Mouse (Mus musculus): ENCODE measurements around the gene Rpn1. TPM values are rescaled to one million over a fixed set of nuclear protein-coding genes. Genes with fewer than 3 reads are reported as not detected.
A peak's percentile ranks its signal among the peaks of the same experiment; 100 is the strongest.

The Rpn1 gene
- polyA plus RNA-seq, 1 experiment = not detected

DNA sequence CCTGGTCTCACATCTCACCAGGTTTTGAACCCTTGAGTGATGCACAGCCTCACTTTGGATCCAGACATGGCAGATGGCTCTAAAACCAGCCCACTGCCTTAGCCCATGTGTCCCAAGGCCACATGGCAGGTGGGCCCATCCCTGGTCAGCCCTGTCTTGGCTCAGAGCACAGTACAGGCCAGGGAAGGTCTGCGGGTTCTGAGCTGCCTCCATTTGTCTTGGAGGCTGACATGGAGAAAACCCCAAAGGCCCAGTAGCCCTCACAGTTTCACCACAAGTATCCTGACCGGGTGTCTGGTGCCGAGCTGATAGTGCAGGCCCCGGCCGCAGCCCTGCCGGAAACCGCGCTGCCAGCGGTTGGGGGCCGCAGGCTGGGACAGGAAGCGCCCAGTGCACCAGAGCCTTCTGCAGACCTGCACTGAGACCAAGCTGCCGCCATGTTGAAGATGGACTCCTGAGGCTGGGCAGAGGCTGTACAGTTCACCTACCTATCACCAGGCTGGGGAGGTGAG is 22.4 kb downstream of the Rpn1 start:
- peak overlapping the region; percentile 28 for H3K4me3 ChIP-seq (ENCODE audit: insufficient read depth, low read depth, low read length)
- H3K27ac ChIP-seq (ENCODE audit: insufficient read depth, low read depth, low read length) = peak overlapping the region; percentile 52
- TF ChIP-seq POLR2A (IDR thresholded peaks at IDR 0.05; ENCODE audit: insufficient read depth, low read depth, low read length) (no peak), CTCF (IDR thresholded peaks at IDR 0.05; ENCODE audit: insufficient read depth, low read depth, low read length) (no peak)
- 99% methylated on average over 12 of the region's 12 CpGs for WGBS
- H3K4me1 ChIP-seq (ENCODE audit: control insufficient read depth, insufficient read depth, low read length) = peaks cover 20% of the 10 kb centered on the region

GRCm38 (mm10) chr6:88107661-88108535 is 23.6 kb downstream of the Rpn1 start:
- Histone ChIP-seq H3K4me1 (ENCODE audit: control insufficient read depth, insufficient read depth, low read length) (peaks cover 13% of the 10 kb centered on the region), H3K4me3 (ENCODE audit: insufficient read depth, low read depth, low read length) (no peak overlapping the region), H3K27ac (ENCODE audit: insufficient read depth, low read depth, low read length) (no peak overlapping the region)
- TF ChIP-seq CTCF (IDR thresholded peaks at IDR 0.05; ENCODE audit: insufficient read depth, low read depth, low read length) (no peak), POLR2A (IDR thresholded peaks at IDR 0.05; ENCODE audit: insufficient read depth, low read depth, low read length) (no peak)
- 89% methylated on average over 10 of the region's 10 CpGs for WGBS

GRCm38 (mm10) chr6:88113139-88113538 is 28.9 kb downstream of the Rpn1 start:
- no peak overlapping the region for H3K4me3 ChIP-seq (ENCODE audit: insufficient read depth, low read depth, low read length)
- TF ChIP-seq POLR2A (IDR thresholded peaks at IDR 0.05; ENCODE audit: insufficient read depth, low read depth, low read length) (no peak), CTCF (IDR thresholded peaks at IDR 0.05; ENCODE audit: insufficient read depth, low read depth, low read length) (peak; percentile 81)
- H3K27ac ChIP-seq (ENCODE audit: insufficient read depth, low read depth, low read length) = no peak overlapping the region
- H3K4me1 ChIP-seq (ENCODE audit: control insufficient read depth, insufficient read depth, low read length) = peaks cover 19% of the 10 kb centered on the region
- WGBS = 36% methylated on average over 7 of the region's 7 CpGs

DNA sequence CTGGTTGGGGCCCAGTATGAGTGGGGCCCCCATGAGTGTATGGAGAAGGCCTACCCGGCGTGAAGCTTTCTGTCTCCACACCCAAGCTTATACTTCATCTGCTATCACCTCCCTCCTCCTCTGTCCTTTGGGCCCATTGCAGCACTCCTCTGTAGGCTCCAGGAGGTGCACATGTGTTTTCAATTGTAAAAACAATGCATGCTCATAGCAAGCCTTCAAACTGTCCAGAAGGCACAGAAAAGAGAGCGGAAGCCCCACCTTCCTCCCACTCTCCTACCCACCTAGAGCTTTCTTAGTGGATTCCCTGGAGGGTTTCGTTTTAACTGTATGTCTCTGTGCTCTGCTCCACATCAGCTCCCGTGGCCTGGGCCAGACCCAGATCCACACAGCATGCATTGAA is 30.1 kb downstream of the Rpn1 start:
- H3K4me3 ChIP-seq (ENCODE audit: insufficient read depth, low read depth, low read length) = no peak overlapping the region
- no peak for TF ChIP-seq POLR2A (IDR thresholded peaks at IDR 0.05; ENCODE audit: insufficient read depth, low read depth, low read length)
- no peak for TF ChIP-seq CTCF (IDR thresholded peaks at IDR 0.05; ENCODE audit: insufficient read depth, low read depth, low read length)

GRCm38 (mm10) chr6:88116347-88117183 is 32.3 kb downstream of the Rpn1 start:
- Histone ChIP-seq H3K27ac (ENCODE audit: insufficient read depth, low read depth, low read length) (no peak overlapping the region), H3K4me3 (ENCODE audit: insufficient read depth, low read depth, low read length) (no peak overlapping the region), H3K4me1 (ENCODE audit: control insufficient read depth, insufficient read depth, low read length) (peaks cover 19% of the 10 kb centered on the region)
- 75% methylated on average over 21 of the region's 21 CpGs for WGBS
- TF ChIP-seq POLR2A (IDR thresholded peaks at IDR 0.05; ENCODE audit: insufficient read depth, low read depth, low read length) = no peak
- TF ChIP-seq CTCF (IDR thresholded peaks at IDR 0.05; ENCODE audit: insufficient read depth, low read depth, low read length) = no peak

More for the DNA sequence above, 30.1 kb downstream of the Rpn1 start:
- no peak overlapping the region for H3K27ac ChIP-seq (ENCODE audit: insufficient read depth, low read depth, low read length)
- 72% methylated on average over 5 of the region's 5 CpGs for WGBS
- H3K4me1 ChIP-seq (ENCODE audit: control insufficient read depth, insufficient read depth, low read length) = peaks cover 19% of the 10 kb centered on the region

DNA sequence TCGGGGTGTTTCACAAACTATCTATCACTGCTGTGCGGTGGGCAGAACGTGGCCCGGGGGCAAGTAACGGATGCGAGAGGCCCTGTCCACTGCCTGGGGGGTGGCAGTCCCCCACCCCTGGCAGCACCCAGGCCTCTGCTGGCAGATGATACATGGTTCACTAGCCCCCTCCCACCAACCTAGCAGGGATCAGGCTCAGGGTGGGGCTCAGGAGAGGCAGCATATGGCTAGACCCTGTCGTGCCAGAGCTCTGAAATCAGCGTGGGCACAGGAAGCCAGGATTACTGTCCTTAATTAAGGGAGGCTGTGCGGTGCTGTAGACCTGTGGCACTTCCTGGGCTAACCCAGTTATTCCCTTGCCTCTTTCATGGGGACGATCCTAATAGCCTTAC is 32.9 kb downstream of the Rpn1 start:
- no peak for TF ChIP-seq POLR2A (IDR thresholded peaks at IDR 0.05; ENCODE audit: insufficient read depth, low read depth, low read length)
- no peak for TF ChIP-seq CTCF (IDR thresholded peaks at IDR 0.05; ENCODE audit: insufficient read depth, low read depth, low read length)
- peaks cover 19% of the 10 kb centered on the region for H3K4me1 ChIP-seq (ENCODE audit: control insufficient read depth, insufficient read depth, low read length)
- 92% methylated on average over 10 of the region's 10 CpGs for WGBS
- H3K27ac ChIP-seq (ENCODE audit: insufficient read depth, low read depth, low read length) = no peak overlapping the region
- no peak overlapping the region for H3K4me3 ChIP-seq (ENCODE audit: insufficient read depth, low read depth, low read length)

- Histone ChIP-seq H3K4me1 (ENCODE audit: control insufficient read depth, insufficient read depth, low read length) (peaks cover 13% of the 10 kb centered on the region), H3K27ac (ENCODE audit: insufficient read depth, low read depth, low read length) (no peak overlapping the region), H3K4me3 (ENCODE audit: insufficient read depth, low read depth, low read length) (no peak overlapping the region)
- no peak for TF ChIP-seq POLR2A (IDR thresholded peaks at IDR 0.05; ENCODE audit: insufficient read depth, low read depth, low read length)
- no peak for TF ChIP-seq CTCF (IDR thresholded peaks at IDR 0.05; ENCODE audit: insufficient read depth, low read depth, low read length)
- WGBS = 74% methylated on average over 5 of the region's 5 CpGs
Observed at GRCm38 (mm10) chr6:88119309-88119708, 35.0 kb downstream of the Rpn1 start.

- 90% methylated on average over 7 of the region's 7 CpGs for WGBS
- H3K27ac ChIP-seq (ENCODE audit: insufficient read depth, low read depth, low read length) = no peak overlapping the region
- peaks cover 13% of the 10 kb centered on the region for H3K4me1 ChIP-seq (ENCODE audit: control insufficient read depth, insufficient read depth, low read length)
Observed at GRCm38 (mm10) chr6:88120813-88121212, 36.5 kb downstream of the Rpn1 start.

More at GRCm38 (mm10) chr6:88120813-88121212, 36.5 kb downstream of the Rpn1 start:
- no peak for TF ChIP-seq POLR2A (IDR thresholded peaks at IDR 0.05; ENCODE audit: insufficient read depth, low read depth, low read length)
- no peak for TF ChIP-seq CTCF (IDR thresholded peaks at IDR 0.05; ENCODE audit: insufficient read depth, low read depth, low read length)
- no peak overlapping the region for H3K4me3 ChIP-seq (ENCODE audit: insufficient read depth, low read depth, low read length)

Measured in olfactory bulb, adult 2 months (tissue).